Mouse (Mus musculus) retina, postnatal 7 days (tissue): ENCODE data around the gene Cib3.

Experiments
- DNase-seq: peaks from one replicate; pipeline ENCODE4 v3.0.0-alpha.2; 2012; ENCODE audit warnings: low read depth, low spot score

Cib3 gene

GRCm38 (mm10) chr8:72210710-72211109 lies 1.9 kb downstream of the Cib3 start:
- no peak for DNase-seq

GRCm38 (mm10) chr8:72210222-72210621 lies 2.4 kb downstream of the Cib3 start:
- no peak for DNase-seq

GRCm38 (mm10) chr8:72208582-72208981 lies 4.1 kb downstream of the Cib3 start:
- no peak for DNase-seq

GRCm38 (mm10) chr8:72197997-72198396 lies 14.6 kb downstream of the Cib3 start:
- DNase-seq: no peak

GRCm38 (mm10) chr8:72192065-72192464 lies 20.6 kb downstream of the Cib3 start:
- no peak for DNase-seq

- no peak for DNase-seq
Measured at GRCm38 (mm10) chr8:72190215-72190539, 22.5 kb downstream of the Cib3 start.

- DNase-seq: no peak
Measured at GRCm38 (mm10) chr8:72189417-72190214, 23.0 kb downstream of the Cib3 start, which contains the start of gene Hsh2d. Hsh2d (plus strand) TSS chr8:72189638.

- no peak for DNase-seq
Measured at GRCm38 (mm10) chr8:72187793-72188331, 24.8 kb downstream of the Cib3 start.

- DNase-seq: no peak
Measured at GRCm38 (mm10) chr8:72183554-72184202, 29.0 kb downstream of the Cib3 start.

- DNase-seq: peak; percentile 46
Measured at GRCm38 (mm10) chr8:72177346-72177925, 35.2 kb downstream of the Cib3 start.

GRCm38 (mm10) chr8:72169681-72170249 lies 42.9 kb downstream of the Cib3 start:
- DNase-seq: no peak

- no peak for DNase-seq
Measured at GRCm38 (mm10) chr8:72169098-72169668, 43.5 kb downstream of the Cib3 start.

GRCm38 (mm10) chr8:72162821-72163220 lies 49.8 kb downstream of the Cib3 start:
- no peak for DNase-seq

- DNase-seq: peak; percentile 99
Measured at GRCm38 (mm10) chr8:72160707-72161697, 51.6 kb downstream of the Cib3 start, which contains the start of gene Rab8a. Rab8a (plus strand) TSS chr8:72161200.

- no peak for DNase-seq
Measured at GRCm38 (mm10) chr8:72160007-72160406, 52.6 kb downstream of the Cib3 start.

- no peak for DNase-seq
Measured at GRCm38 (mm10) chr8:72158726-72159125, 53.9 kb downstream of the Cib3 start.

GRCm38 (mm10) chr8:72158096-72158495 lies 54.5 kb downstream of the Cib3 start:
- no peak for DNase-seq
